Comparison of ENCODE assay signal across 1 mouse cellular context in genomic region chr2:29637528-29637927, GRCm38 (mm10).
TF ChIP-seq lines count a peak whose summit lies in the region.

No protein-coding gene starts in this region.

TF ChIP-seq in CH12.LX, 34 proteins besides CTCF, POLR2A, EP300 and RAD21 (continued from another document):
- TF ChIP-seq JUN (IDR thresholded peaks at IDR 0.05; ENCODE audit: insufficient read depth, low read depth, low read length) (no peak), POLR2AphosphoS2 (IDR thresholded peaks at IDR 0.05; ENCODE audit: low read depth, low read length) (no peak), GABPA (IDR thresholded peaks at IDR 0.05; ENCODE audit: insufficient replicate concordance, low read depth, low read length) (no peak), SIN3A (IDR thresholded peaks at IDR 0.05; ENCODE audit: low read length) (no peak), USF1 (IDR thresholded peaks at IDR 0.05; ENCODE audit: low read depth, low read length) (no peak), ETS1 (conservative IDR thresholded peaks at IDR 0.05; ENCODE audit: low read depth, low read length) (no peak), HCFC1 (IDR thresholded peaks at IDR 0.05; ENCODE audit: low read depth, low read length) (no peak), BHLHE40 (IDR thresholded peaks at IDR 0.05; ENCODE audit: low read depth, low read length) (no peak)
